Mouse (Mus musculus): ENCODE results near the gene U2af1. TPM values are rescaled to one million over a fixed set of nuclear protein-coding genes. Genes with fewer than 3 reads are reported as not detected.

U2af1 gene
- polyA plus RNA-seq (2017; shearing (Covaris generic)) = 100 to 1,000 TPM; 194 to 226 TPM

DNA sequence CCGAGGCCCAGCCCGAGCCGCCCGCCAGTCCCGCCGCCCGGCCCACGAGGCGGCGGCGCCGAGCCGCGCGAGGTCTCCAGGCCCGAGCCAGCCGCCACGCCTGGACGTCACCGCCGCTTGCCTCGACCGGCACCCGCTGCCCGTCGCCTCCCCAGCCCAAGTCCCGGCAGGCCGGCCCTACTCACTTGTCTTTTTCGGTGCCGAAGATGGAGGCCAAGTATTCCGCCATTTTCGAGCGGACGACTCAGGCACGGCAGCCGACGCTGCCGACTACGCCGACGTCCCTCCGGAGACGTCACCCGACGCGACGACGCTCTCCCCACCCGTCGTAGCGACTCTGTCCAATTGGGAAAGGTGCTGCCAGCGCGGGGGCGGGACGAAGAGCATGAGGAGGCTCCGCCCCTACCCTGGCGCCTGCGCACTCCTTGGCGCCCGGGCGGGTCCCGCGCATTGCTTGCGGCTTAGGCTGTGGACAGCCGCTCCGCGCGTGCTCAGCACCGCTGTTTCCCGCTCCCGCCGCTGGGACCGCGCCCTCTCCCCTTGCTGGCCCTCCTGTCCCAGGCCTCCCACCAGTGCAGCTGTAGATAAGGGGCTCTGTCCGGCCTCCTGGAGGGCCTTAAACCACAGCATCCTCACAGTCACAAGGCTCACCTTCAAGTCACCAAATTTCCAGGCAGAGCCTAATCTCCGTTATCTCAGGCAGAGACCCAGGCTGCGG, at the start of gene U2af1:
Gene U2af1, minus strand, starts transcription at position 425 of the 718 bp plus-strand sequence.

GRCm38 (mm10) chr17:31677507-31677906, 18.8 kb upstream of the U2af1 start, which contains the start of gene Cryaa:
Gene Cryaa, plus strand, starts transcription at chr17:31677807.

DNA sequence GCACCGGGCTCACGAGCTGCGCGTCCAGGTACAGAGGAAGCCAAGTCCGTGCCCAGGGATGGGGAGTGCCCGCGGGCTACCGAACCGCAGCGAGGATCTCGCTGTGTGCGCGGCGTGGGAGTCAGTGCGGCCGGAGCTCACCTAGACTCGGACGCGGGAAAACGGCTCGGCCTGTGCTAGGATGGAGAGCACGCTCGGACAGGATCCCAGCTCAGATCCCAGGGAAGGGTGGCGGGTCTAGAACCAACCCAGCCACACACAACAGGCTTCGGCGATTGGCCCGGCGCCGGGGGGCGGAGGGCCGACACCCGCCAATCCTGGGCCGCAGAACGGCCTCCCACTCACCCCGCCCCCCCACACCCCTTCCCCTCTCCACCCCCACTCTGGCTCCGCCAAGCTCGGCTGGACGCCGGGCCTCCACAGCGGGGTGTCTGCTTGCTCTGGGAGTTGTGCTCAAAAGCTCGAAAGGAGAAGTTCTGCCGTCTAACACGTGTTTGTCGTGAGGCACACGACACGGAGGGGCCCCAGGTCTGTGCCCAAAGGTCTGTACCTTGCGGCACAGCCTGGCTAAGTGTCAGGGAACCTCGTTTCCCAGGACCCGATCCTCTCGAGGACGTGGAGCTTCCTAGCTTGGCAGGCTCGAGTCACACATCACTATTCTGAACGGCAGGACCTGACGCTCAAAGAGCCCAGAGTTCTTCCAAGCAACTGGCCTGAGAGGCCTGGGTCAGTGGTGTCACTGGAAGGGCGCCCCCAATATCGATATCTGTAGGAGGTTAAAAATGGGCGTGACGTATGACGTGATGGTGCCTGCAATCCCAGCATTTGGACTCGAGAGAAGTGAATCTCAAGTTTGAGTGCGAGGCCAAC, 21.5 kb downstream of the U2af1 start, which contains the start of gene Cbs:
Gene Cbs, minus strand, starts transcription at position 297 of the 870 bp plus-strand sequence.

Other genes starting within 250 kb of the U2af1 start
- gene Wdr4, start 138.9 kb downstream of the U2af1 start, polyA plus RNA-seq (2017; shearing (Covaris generic)) = 10 to 100 TPM; 23.3 to 39.9 TPM
- gene Ndufv3, start 138.8 kb downstream of the U2af1 start, polyA plus RNA-seq (2017; shearing (Covaris generic)) = 100 to 1,000 TPM; 185 to 189 TPM
- gene Pknox1, start 94.2 kb downstream of the U2af1 start, polyA plus RNA-seq (2017; shearing (Covaris generic)) = 10 to 100 TPM; 49.1 to 71.5 TPM
- gene Cbs, start 21.7 kb downstream of the U2af1 start, polyA plus RNA-seq (2017; shearing (Covaris generic)) = under 1 TPM; 0.28 to 0.50 TPM
- gene Cryaa, start 18.9 kb upstream of the U2af1 start, polyA plus RNA-seq (2017; shearing (Covaris generic)) = not detected
- gene Sik1, start 196.9 kb upstream of the U2af1 start, polyA plus RNA-seq (2017; shearing (Covaris generic)) = 10 to 100 TPM; 10.4 to 17.8 TPM